Mouse (Mus musculus): Measurements from ENCODE around the gene Fbxo21. TPM values are rescaled to one million over a fixed set of nuclear protein-coding genes. Genes with fewer than 3 reads are reported as not detected.

Fbxo21 gene
- polyA plus RNA-seq, 1 experiment = 0.06 TPM

GRCm38 (mm10) chr5:118042599-118042998, 66.1 kb downstream of the Fbxo21 start:
- Histone ChIP-seq H3K4me3 (replicated peaks) (no peak overlapping the region), H3K36me3 (ENCODE audit: control insufficient read depth) (no peaks in the 10 kb centered on the region), H3K9me3 (ENCODE audit: control insufficient read depth, low read length) (no peaks in the 10 kb centered on the region), H3K27me3 (ENCODE audit: control insufficient read depth) (peaks cover 3% of the 10 kb centered on the region; the same call in 1 of the 2 replicates), H3K4me1 (ENCODE audit: control insufficient read depth) (no peaks in the 10 kb centered on the region)
- no peak for TF ChIP-seq TAL1 (IDR thresholded peaks at IDR 0.05; ENCODE audit: low read length)
- no peak for TF ChIP-seq GATA1 (IDR thresholded peaks at IDR 0.05; ENCODE audit: low read length)

GRCm38 (mm10) chr5:118043761-118044160, 67.2 kb downstream of the Fbxo21 start:
- TF ChIP-seq GATA1 (IDR thresholded peaks at IDR 0.05; ENCODE audit: low read length) (no peak), TAL1 (IDR thresholded peaks at IDR 0.05; ENCODE audit: low read length) (no peak)
- no peaks in the 10 kb centered on the region for H3K9me3 ChIP-seq (ENCODE audit: control insufficient read depth, low read length)
- H3K27me3 ChIP-seq (ENCODE audit: control insufficient read depth) = peaks cover 3% of the 10 kb centered on the region; the same call in 1 of the 2 replicates
- H3K4me1 ChIP-seq (ENCODE audit: control insufficient read depth) = no peaks in the 10 kb centered on the region
- no peaks in the 10 kb centered on the region for H3K36me3 ChIP-seq (ENCODE audit: control insufficient read depth)
- H3K4me3 ChIP-seq (replicated peaks) = no peak overlapping the region

GRCm38 (mm10) chr5:118044907-118045306, 68.4 kb downstream of the Fbxo21 start:
- H3K27me3 ChIP-seq (ENCODE audit: control insufficient read depth) = no peaks in the 10 kb centered on the region
- no peak overlapping the region for H3K4me3 ChIP-seq (replicated peaks)
- H3K4me1 ChIP-seq (ENCODE audit: control insufficient read depth) = no peaks in the 10 kb centered on the region
- TF ChIP-seq TAL1 (IDR thresholded peaks at IDR 0.05; ENCODE audit: low read length) (no peak), GATA1 (IDR thresholded peaks at IDR 0.05; ENCODE audit: low read length) (no peak)
- no peaks in the 10 kb centered on the region for H3K36me3 ChIP-seq (ENCODE audit: control insufficient read depth)
- no peaks in the 10 kb centered on the region for H3K9me3 ChIP-seq (ENCODE audit: control insufficient read depth, low read length)

- Histone ChIP-seq H3K27me3 (ENCODE audit: control insufficient read depth) (no peaks in the 10 kb centered on the region), H3K4me3 (replicated peaks) (no peak overlapping the region), H3K9me3 (ENCODE audit: control insufficient read depth, low read length) (no peaks in the 10 kb centered on the region), H3K4me1 (ENCODE audit: control insufficient read depth) (no peaks in the 10 kb centered on the region), H3K36me3 (ENCODE audit: control insufficient read depth) (no peaks in the 10 kb centered on the region)
- TF ChIP-seq TAL1 (IDR thresholded peaks at IDR 0.05; ENCODE audit: low read length) (no peak), GATA1 (IDR thresholded peaks at IDR 0.05; ENCODE audit: low read length) (no peak)
Observed at GRCm38 (mm10) chr5:118045385-118045784, 68.9 kb downstream of the Fbxo21 start.

- H3K9me3 ChIP-seq (ENCODE audit: control insufficient read depth, low read length) = no peaks in the 10 kb centered on the region
- TF ChIP-seq TAL1 (IDR thresholded peaks at IDR 0.05; ENCODE audit: low read length) (no peak), GATA1 (IDR thresholded peaks at IDR 0.05; ENCODE audit: low read length) (no peak)
- no peak overlapping the region for H3K4me3 ChIP-seq (replicated peaks)
- H3K36me3 ChIP-seq (ENCODE audit: control insufficient read depth) = no peaks in the 10 kb centered on the region
- no peaks in the 10 kb centered on the region for H3K4me1 ChIP-seq (ENCODE audit: control insufficient read depth)
- no peaks in the 10 kb centered on the region for H3K27me3 ChIP-seq (ENCODE audit: control insufficient read depth)
Observed at GRCm38 (mm10) chr5:118047091-118047757, 70.7 kb downstream of the Fbxo21 start.

GRCm38 (mm10) chr5:118048412-118048811, 71.9 kb downstream of the Fbxo21 start:
- TF ChIP-seq GATA1 (IDR thresholded peaks at IDR 0.05; ENCODE audit: low read length) (no peak), TAL1 (IDR thresholded peaks at IDR 0.05; ENCODE audit: low read length) (no peak)
- Histone ChIP-seq H3K9me3 (ENCODE audit: control insufficient read depth, low read length) (no peaks in the 10 kb centered on the region), H3K27me3 (ENCODE audit: control insufficient read depth) (no peaks in the 10 kb centered on the region), H3K36me3 (ENCODE audit: control insufficient read depth) (no peaks in the 10 kb centered on the region), H3K4me1 (ENCODE audit: control insufficient read depth) (no peaks in the 10 kb centered on the region), H3K4me3 (replicated peaks) (no peak overlapping the region)

- H3K36me3 ChIP-seq (ENCODE audit: control insufficient read depth) = no peaks in the 10 kb centered on the region
- no peaks in the 10 kb centered on the region for H3K4me1 ChIP-seq (ENCODE audit: control insufficient read depth)
- TF ChIP-seq TAL1 (IDR thresholded peaks at IDR 0.05; ENCODE audit: low read length) (no peak), GATA1 (IDR thresholded peaks at IDR 0.05; ENCODE audit: low read length) (no peak)
- H3K9me3 ChIP-seq (ENCODE audit: control insufficient read depth, low read length) = no peaks in the 10 kb centered on the region
- no peak overlapping the region for H3K4me3 ChIP-seq (replicated peaks)
- H3K27me3 ChIP-seq (ENCODE audit: control insufficient read depth) = no peaks in the 10 kb centered on the region
Observed at GRCm38 (mm10) chr5:118048928-118049327, 72.4 kb downstream of the Fbxo21 start.

GRCm38 (mm10) chr5:118050743-118051142, 74.2 kb downstream of the Fbxo21 start:
- no peaks in the 10 kb centered on the region for H3K36me3 ChIP-seq (ENCODE audit: control insufficient read depth)
- no peak overlapping the region for H3K4me3 ChIP-seq (replicated peaks)
- TF ChIP-seq GATA1 (IDR thresholded peaks at IDR 0.05; ENCODE audit: low read length) = no peak
- no peak for TF ChIP-seq TAL1 (IDR thresholded peaks at IDR 0.05; ENCODE audit: low read length)
- H3K27me3 ChIP-seq (ENCODE audit: control insufficient read depth) = no peaks in the 10 kb centered on the region
- H3K9me3 ChIP-seq (ENCODE audit: control insufficient read depth, low read length) = no peaks in the 10 kb centered on the region
- H3K4me1 ChIP-seq (ENCODE audit: control insufficient read depth) = no peaks in the 10 kb centered on the region

- Histone ChIP-seq H3K9me3 (ENCODE audit: control insufficient read depth, low read length) (no peaks in the 10 kb centered on the region), H3K27me3 (ENCODE audit: control insufficient read depth) (no peaks in the 10 kb centered on the region), H3K4me1 (ENCODE audit: control insufficient read depth) (no peaks in the 10 kb centered on the region), H3K36me3 (ENCODE audit: control insufficient read depth) (no peaks in the 10 kb centered on the region), H3K4me3 (replicated peaks) (no peak overlapping the region)
- TF ChIP-seq GATA1 (IDR thresholded peaks at IDR 0.05; ENCODE audit: low read length) (no peak), TAL1 (IDR thresholded peaks at IDR 0.05; ENCODE audit: low read length) (no peak)
Observed at GRCm38 (mm10) chr5:118051981-118052662, 75.6 kb downstream of the Fbxo21 start.
